Mouse (Mus musculus) kidney, adult 2 months (tissue): ENCODE results near the gene Cbs.

Experiments
- CTCF ChIP-seq: fragments of 200-500 bp; conservative IDR thresholded peaks from 2 replicates; pipeline ENCODE4 v1.5.1; 2011; ENCODE audit warnings: low read depth, mild to moderate bottlenecking, control low read depth, low read length, moderate library complexity, mixed read lengths; ENCODE audit not compliant: insufficient read depth, insufficient read length
- POLR2A ChIP-seq: fragments of 200-500 bp; IDR thresholded peaks from one replicate; pipeline ENCODE4 v1.6.1; 2011; ENCODE audit warnings: low read depth, low read length, control low read depth

DNA sequence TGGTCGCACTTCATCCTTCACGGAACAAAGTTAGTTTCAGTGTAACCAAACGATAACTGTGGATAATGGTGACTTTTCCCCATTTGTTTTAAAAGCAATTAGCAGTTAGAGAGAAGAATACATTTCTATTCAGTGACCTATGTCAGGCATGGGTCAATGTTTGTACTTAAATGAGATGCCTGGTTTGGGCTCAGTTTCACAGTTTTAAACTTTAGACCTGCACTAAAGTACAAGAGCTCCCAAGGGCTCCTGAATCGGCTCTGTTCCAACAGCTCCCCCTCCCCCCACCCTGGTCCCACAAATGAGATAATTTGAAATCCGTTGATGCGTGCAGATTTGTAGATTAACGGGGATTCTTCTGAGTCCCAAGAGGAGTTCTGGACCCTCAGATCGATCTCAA, 34.7 kb upstream of the Cbs start:
- TF ChIP-seq CTCF (no peak), POLR2A (no peak)
